Mouse (Mus musculus): Measurements from ENCODE around the gene Celf2. TPM values are rescaled to one million over a fixed set of nuclear protein-coding genes. Genes with fewer than 3 reads are reported as not detected.

The Celf2 gene
- polyA plus RNA-seq, 1 experiment: 127 TPM

DNA sequence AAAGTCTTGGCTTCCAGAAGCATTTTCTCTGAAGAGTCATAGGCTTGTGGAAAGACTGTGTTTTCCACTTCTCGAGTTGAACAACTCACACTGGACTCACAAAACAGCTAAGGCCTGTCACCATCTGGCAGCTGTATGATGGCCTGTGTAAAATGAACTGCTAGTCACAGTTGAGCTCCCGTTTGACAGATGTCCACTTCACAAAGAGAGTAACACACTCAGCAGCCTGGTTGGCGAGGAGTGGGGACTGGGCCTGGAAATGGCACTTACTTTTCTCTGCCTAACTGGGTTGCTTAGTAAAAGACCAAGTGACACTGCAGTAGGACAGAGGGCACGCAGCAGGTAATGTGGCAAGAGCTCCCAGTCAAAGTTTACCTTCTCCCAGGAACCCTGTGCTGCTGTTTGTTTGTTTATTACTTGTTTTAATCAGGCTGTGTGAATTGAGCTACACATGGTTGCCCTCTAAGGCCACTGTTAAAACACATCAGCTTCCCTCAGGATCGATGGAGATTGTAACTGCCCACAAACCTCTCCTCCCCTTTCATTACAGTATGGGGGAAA, 801.3 kb downstream of the Celf2 start:
- TF ChIP-seq CTCF (IDR thresholded peaks at IDR 0.05; ENCODE audit: low read depth, low read length) (no peak), POLR2A (IDR thresholded peaks at IDR 0.05; ENCODE audit: borderline replicate concordance, low read depth, low read length) (no peak)
- peaks cover 66% of the 10 kb centered on the region for H3K4me1 ChIP-seq (ENCODE audit: control insufficient read depth, insufficient read depth, low read length)
- no peak overlapping the region for H3K4me3 ChIP-seq (ENCODE audit: insufficient read depth, low read length)
- H3K27ac ChIP-seq (ENCODE audit: insufficient read depth, low read depth, low read length): peak overlapping the region; percentile 70

DNA sequence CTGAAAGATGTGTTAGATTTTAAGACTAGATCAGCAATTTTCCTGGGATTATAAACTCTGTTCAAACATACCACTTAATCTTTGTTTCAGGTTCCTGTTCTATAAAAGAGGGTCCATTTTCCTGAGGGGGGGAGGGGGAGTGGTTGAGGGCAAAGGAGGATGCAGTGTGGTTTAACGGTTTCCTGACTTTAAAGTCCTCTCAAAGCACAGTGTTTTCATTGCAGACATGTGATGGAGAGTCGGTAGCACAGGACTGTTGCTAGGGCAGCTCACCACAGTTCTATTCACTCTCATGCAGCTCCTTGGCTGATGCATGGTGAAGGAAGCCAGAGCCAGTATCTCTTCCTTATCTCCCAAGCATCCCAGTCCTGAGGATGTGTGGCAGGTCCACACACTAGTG, 802.1 kb downstream of the Celf2 start:
- Histone ChIP-seq H3K27ac (ENCODE audit: insufficient read depth, low read depth, low read length) (peak overlapping the region; percentile 70), H3K4me1 (ENCODE audit: control insufficient read depth, insufficient read depth, low read length) (peaks cover 63% of the 10 kb centered on the region), H3K4me3 (ENCODE audit: insufficient read depth, low read length) (no peak overlapping the region)
- TF ChIP-seq CTCF (IDR thresholded peaks at IDR 0.05; ENCODE audit: low read depth, low read length): no peak
- no peak for TF ChIP-seq POLR2A (IDR thresholded peaks at IDR 0.05; ENCODE audit: borderline replicate concordance, low read depth, low read length)

DNA sequence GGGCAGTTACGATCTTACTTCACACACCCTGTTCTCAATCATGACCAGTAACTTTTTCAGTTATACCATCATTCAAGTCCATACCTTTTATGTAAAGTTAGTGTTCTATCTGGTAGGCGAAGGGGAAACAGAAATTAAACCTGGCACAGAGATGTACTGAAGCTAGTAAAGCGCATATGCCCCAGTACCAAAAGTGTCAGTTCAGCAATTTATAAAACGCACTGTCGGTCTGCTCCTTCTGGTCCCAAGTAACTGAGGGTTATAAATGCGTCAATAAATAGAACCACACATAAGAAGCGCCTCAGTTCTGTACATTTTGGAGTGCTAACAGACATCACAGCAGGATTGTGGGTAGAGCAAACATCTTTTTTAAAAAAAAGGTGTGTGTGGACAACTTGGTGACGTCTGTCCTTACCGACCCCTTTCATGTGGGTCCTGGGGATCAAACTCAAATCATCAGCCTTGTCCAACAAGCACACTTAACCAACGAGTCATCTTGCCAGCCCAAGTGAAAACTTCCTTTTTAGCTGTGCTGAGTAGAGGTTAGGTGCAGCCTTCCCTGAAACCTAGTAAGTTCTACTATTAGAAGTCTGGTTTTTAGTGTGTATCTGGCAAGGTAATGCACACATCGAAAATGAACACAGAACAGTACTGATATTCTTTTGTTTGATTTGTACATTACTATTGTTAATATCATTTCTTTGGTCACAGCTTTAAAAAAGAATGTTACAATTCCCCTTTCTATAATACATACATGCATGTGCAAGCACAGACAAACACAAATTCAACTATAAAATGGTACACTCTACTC, 803.2 kb downstream of the Celf2 start:
- H3K4me1 ChIP-seq (ENCODE audit: control insufficient read depth, insufficient read depth, low read length): peaks cover 54% of the 10 kb centered on the region
- H3K27ac ChIP-seq (ENCODE audit: insufficient read depth, low read depth, low read length): peak overlapping the region; percentile 93
- H3K4me3 ChIP-seq (ENCODE audit: insufficient read depth, low read length): peak overlapping the region; percentile 26
- TF ChIP-seq POLR2A (IDR thresholded peaks at IDR 0.05; ENCODE audit: borderline replicate concordance, low read depth, low read length) (no peak), CTCF (IDR thresholded peaks at IDR 0.05; ENCODE audit: low read depth, low read length) (no peak)

DNA sequence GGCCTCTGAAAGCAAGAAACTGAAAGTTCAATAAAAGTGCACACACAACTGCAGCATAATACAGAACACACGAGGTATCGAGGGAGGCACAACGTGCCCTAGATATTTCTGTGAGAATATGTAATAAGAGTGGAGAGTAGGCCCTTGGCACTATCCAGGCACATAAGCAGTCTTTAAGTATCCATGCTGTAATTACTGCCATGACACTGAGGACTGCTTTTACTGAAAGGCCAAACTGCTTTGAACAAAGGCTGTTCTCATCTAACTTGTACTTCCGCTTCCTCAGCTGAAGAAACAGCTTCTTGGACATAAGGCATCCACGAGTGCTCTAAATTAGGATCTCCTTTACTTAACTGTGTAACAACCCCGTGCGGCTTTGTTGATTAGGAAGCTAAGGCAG, 803.9 kb downstream of the Celf2 start:
- H3K4me1 ChIP-seq (ENCODE audit: control insufficient read depth, insufficient read depth, low read length): peaks cover 50% of the 10 kb centered on the region
- peak overlapping the region; percentile 93 for H3K27ac ChIP-seq (ENCODE audit: insufficient read depth, low read depth, low read length)
- peak overlapping the region; percentile 26 for H3K4me3 ChIP-seq (ENCODE audit: insufficient read depth, low read length)
- no peak for TF ChIP-seq CTCF (IDR thresholded peaks at IDR 0.05; ENCODE audit: low read depth, low read length)

DNA sequence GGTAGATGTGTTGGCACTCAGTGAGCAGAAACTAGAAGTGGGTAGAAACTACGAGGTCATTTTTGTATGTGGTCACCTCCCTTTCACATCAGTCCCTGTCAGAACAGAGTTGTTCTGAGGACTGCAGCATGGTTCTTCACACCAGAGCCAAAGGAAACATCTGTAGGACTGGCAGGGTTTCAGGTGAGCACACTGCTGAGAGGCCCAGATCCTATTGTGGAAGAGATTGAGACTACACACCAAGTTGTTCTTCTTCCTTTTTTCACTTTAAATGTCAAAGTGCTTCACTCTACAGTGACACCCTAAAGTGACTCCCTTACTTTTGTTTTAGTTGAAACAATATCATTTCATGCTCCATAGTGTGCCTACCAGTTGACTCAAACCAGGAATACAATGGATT, 804.6 kb downstream of the Celf2 start:
- peaks cover 47% of the 10 kb centered on the region for H3K4me1 ChIP-seq (ENCODE audit: control insufficient read depth, insufficient read depth, low read length)
- H3K4me3 ChIP-seq (ENCODE audit: insufficient read depth, low read length): no peak overlapping the region
- no peak for TF ChIP-seq CTCF (IDR thresholded peaks at IDR 0.05; ENCODE audit: low read depth, low read length)
- no peak for TF ChIP-seq POLR2A (IDR thresholded peaks at IDR 0.05; ENCODE audit: borderline replicate concordance, low read depth, low read length)
- H3K27ac ChIP-seq (ENCODE audit: insufficient read depth, low read depth, low read length): peak overlapping the region; percentile 93

DNA sequence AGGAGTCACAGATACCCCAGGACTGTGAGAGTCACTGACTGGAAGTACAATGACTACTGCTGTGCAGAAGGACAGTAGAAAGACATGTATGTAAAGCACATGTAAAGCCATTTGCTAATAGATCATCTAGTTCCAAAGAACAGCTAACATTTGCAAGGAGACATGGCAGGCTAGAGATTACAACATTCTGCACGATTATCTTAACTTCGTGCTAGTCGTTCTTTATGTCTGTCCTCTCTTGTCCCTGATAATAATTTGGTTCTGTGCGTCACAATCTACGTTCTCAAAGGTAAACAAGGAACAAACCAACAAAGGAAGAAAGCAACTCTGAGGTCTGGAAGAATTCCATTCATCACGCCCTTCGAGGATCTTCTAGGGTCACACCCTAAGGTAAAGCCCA, 805.0 kb downstream of the Celf2 start:
- TF ChIP-seq POLR2A (IDR thresholded peaks at IDR 0.05; ENCODE audit: borderline replicate concordance, low read depth, low read length) (no peak), CTCF (IDR thresholded peaks at IDR 0.05; ENCODE audit: low read depth, low read length) (no peak)
- Histone ChIP-seq H3K27ac (ENCODE audit: insufficient read depth, low read depth, low read length) (peak overlapping the region; percentile 47), H3K4me1 (ENCODE audit: control insufficient read depth, insufficient read depth, low read length) (peaks cover 44% of the 10 kb centered on the region), H3K4me3 (ENCODE audit: insufficient read depth, low read length) (no peak overlapping the region)

DNA sequence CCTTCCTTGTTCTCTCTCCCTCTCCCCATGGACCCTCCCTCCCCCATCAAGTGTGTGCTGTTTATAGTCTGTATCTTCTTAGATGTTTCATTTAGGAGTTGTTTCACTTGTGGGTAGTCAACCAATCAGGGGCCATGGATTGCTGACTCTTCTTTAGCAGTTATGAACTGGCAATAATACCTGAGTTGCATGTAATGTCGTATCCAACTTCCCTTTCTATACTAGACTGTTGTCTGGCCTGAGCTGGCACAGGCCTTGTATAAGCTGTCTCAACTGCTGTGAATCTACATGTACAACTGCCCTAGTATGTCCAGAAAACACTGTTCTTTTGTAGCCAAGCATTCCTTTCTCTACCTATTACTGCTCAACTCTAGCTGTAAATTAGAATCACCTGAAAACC, 813.0 kb downstream of the Celf2 start:
- H3K4me1 ChIP-seq (ENCODE audit: control insufficient read depth, insufficient read depth, low read length): peaks cover 23% of the 10 kb centered on the region
- H3K4me3 ChIP-seq (ENCODE audit: insufficient read depth, low read length): no peak overlapping the region
- TF ChIP-seq POLR2A (IDR thresholded peaks at IDR 0.05; ENCODE audit: borderline replicate concordance, low read depth, low read length) (no peak), CTCF (IDR thresholded peaks at IDR 0.05; ENCODE audit: low read depth, low read length) (no peak)
- H3K27ac ChIP-seq (ENCODE audit: insufficient read depth, low read depth, low read length): no peak overlapping the region

DNA sequence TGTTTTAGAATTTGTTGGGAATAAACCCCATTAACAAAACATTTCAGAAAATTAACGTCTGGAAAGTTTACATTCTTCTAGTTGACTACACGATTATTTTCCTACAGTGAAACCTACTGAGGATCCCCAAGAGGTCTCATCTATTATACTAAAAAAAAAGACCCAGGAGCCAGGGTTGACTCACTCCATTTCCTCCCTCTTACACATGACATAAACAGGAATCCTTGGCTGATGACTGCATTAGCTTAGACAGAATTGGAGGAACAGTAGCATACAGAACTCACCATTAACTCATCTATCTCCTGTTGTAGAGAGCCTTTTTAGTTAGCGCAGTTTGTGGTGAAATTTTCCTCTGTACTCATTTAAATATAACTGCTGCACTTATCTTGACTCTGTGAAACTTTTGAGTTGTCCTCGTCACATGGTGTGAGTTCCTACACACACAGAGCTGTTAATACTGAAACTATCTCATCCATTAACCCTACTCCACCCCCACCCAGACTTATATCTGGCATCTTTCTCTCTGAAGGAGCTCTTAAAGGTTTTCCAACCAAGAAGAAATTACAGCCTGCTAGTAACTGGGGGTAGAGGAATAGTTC, 813.9 kb downstream of the Celf2 start:
- Histone ChIP-seq H3K27ac (ENCODE audit: insufficient read depth, low read depth, low read length) (peak overlapping the region; percentile 38), H3K4me1 (ENCODE audit: control insufficient read depth, insufficient read depth, low read length) (peaks cover 23% of the 10 kb centered on the region), H3K4me3 (ENCODE audit: insufficient read depth, low read length) (no peak overlapping the region)
- no peak for TF ChIP-seq POLR2A (IDR thresholded peaks at IDR 0.05; ENCODE audit: borderline replicate concordance, low read depth, low read length)
- no peak for TF ChIP-seq CTCF (IDR thresholded peaks at IDR 0.05; ENCODE audit: low read depth, low read length)

DNA sequence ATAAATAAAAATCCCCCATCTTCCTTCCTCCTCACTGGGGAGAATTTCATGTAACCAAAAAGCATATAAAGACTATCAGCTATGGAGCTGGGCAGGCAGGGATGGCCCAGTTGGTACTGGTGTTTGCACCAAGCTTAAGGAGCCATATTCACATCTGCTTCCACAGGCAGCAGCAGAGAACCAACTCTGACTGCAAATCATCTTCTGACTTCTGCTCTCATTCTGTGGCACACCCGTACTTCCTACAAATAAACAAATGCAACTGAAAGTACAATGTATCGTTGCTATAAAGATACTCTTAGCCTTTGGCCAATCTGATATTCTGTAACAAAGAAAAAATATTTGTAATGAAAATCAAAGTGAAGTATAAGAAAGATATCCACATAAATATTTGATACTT, 819.7 kb downstream of the Celf2 start:
- Histone ChIP-seq H3K4me3 (ENCODE audit: insufficient read depth, low read length) (no peak overlapping the region), H3K4me1 (ENCODE audit: control insufficient read depth, insufficient read depth, low read length) (peaks cover 15% of the 10 kb centered on the region), H3K27ac (ENCODE audit: insufficient read depth, low read depth, low read length) (no peak overlapping the region)
- TF ChIP-seq CTCF (IDR thresholded peaks at IDR 0.05; ENCODE audit: low read depth, low read length) (no peak), POLR2A (IDR thresholded peaks at IDR 0.05; ENCODE audit: borderline replicate concordance, low read depth, low read length) (no peak)

DNA sequence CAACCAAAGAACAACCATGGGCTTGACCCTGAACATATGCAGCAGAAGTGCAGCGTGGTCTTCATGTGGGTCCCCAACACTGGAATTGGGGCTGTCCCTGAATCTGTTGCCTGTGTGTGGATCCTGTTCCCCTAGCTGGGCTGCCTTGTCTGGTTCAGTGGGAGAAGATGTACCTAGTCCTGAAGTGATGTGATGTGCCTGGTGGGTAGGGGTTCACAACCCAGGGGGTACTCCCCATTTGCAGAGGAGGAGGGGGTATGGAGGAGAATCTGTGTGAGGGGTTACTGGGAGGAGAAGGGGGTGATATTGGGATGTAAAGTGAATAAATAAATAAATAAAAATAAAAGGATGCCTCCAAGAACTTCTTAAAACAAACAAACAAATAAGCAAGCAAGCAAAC, 831.1 kb downstream of the Celf2 start:
- Histone ChIP-seq H3K4me3 (ENCODE audit: insufficient read depth, low read length) (no peak overlapping the region), H3K4me1 (ENCODE audit: control insufficient read depth, insufficient read depth, low read length) (peaks cover 2% of the 10 kb centered on the region; the same call in 1 of the 2 replicates), H3K27ac (ENCODE audit: insufficient read depth, low read depth, low read length) (no peak overlapping the region)
- TF ChIP-seq CTCF (IDR thresholded peaks at IDR 0.05; ENCODE audit: low read depth, low read length) (no peak), POLR2A (IDR thresholded peaks at IDR 0.05; ENCODE audit: borderline replicate concordance, low read depth, low read length) (no peak)

Data from bone marrow macrophage, adult 2 months (primary cell).